Mouse (Mus musculus) frontal cortex, postnatal 36 days (tissue): Measurements from ENCODE around the gene Olfr994.
A peak's percentile ranks its signal among the peaks of the same experiment; 100 is the strongest.

Experiments used
- DNase-seq, 2 experiments: peaks; one replicate each; pipeline ENCODE4 v3.0.0; 2022; ENCODE audit warnings: low spot score in 2 of 2

Olfr994 gene

DNA sequence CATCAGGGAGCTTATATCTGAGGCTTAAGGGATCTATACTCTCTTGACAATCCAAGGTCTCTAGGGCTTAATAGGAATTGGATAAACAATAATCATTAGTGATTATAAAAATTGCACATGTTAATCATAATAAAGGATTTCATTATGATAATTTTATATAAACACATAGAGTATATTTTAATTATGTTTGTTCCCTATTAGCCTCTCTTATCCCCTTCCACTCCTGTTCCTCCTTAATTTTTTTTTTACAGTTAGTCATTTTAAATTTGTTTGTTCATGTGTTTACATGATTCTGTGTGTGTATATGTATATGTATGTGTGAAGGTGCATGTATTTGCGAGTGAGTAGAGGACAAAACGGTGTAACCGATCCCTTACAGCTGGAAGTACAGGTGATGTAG is at the start of gene Olfr994:
Gene Olfr994, minus strand, starts transcription at position 101 of the 400 bp plus-strand sequence.
- DNase-seq = no peak

DNA sequence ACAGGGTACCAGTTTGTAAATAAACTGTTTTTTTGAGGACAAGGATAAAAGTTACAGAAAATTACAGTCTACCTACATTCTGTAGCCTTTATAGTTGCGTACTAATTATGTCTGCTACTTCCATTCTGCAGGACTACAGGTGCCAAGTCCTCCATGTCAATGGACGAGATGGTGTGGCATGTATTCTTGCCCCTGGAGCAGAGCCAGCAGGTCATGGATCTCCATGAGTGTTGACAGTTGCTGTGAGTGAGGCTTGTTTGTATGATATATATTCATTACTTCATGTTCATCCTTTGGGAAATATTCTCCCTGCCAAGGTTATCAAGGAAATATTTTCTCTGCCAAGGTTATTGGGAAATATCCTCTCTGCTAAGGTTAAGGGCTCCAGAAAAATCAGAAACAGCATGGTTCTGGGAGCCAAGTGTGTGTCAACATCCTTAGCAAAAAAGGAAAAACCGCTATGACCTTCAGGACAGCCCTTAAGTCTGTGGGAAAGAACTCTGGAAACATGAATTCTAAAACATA is 30.6 kb upstream of the Olfr994 start:
- no peak for DNase-seq

DNA sequence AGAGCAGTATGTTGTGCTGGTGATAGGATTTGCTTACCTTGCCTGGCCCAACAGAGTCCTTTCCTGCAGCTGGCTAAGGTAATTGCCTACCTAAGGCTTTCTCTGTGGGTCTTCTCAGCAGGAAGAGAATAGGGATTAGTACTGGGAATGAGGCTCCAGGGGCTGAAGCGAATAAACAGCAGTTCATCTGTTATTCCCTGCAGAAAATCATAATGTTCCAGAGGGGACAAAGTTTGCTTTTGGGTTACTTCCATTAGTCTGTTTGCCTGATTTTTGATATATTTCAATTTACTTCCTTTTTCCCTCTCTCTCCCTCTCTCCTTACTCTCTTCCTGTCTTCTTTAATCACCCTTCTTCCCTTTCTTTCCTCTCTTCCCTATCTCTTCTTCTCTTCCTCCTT is 7.3 kb upstream of the Olfr994 start, which contains the start of gene Olfr995:
Gene Olfr995, minus strand, starts transcription at position 101 of the 400 bp plus-strand sequence.
- no peak for DNase-seq

DNA sequence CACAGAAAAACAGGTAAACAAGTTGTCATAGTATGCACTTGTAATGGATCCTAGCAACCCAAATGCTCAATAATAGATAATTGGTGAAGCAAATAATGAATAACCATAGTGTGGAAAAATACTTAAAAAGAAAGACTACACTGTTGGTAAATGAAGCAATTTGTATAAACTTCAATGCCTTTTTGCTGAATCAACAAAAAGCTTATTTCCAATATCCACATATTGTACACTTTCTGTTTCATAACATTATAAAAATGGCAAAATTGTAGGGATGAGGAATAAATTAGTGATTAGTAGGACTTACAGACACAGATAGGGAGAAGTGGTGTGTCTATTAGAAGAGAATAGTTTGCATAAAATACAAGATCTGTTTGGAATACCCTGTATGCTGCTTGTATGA is 6.3 kb upstream of the Olfr994 start:
- DNase-seq = no peak

DNA sequence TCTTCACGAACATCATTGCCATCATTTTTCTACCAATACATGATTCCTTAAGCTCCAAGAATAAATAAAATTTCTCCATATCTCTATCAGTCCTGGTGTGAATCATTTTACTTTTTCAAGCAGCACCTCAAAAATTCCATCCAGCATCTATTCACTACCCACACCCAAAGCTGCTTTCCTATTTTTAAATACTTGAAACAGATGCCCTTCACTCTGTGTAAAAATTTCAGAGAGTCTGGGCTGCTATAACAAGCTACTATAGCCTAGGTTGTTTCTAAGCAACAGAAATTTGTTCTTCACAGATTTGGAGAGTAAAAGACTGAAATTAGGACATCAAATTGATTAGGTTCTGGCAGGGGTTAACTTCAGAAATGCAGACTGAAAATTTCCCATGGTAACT is 10.4 kb downstream of the Olfr994 start:
- DNase-seq = peak in 1 of 2 experiments; percentile 37

DNA sequence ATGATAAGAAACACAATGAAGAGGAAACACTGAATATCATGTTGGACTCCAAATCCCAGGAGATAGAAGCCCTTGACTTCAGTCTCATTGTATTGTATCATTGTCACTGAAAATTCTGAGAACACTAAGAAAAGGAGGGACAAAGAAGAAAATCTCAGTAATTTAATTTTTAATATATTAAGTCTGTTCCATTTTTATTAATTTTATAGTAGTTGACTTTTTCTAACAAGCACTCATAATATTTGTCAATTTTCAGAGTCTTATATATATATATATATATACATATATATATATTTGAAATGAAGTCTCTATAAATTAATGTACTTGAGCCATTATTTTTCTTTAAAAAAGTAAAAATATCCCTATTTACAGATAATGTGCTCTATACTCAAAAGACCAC is 21.5 kb downstream of the Olfr994 start, which contains the start of gene Olfr993:
Gene Olfr993, minus strand, starts transcription at position 101 of the 400 bp plus-strand sequence.
- no peak for DNase-seq

DNA sequence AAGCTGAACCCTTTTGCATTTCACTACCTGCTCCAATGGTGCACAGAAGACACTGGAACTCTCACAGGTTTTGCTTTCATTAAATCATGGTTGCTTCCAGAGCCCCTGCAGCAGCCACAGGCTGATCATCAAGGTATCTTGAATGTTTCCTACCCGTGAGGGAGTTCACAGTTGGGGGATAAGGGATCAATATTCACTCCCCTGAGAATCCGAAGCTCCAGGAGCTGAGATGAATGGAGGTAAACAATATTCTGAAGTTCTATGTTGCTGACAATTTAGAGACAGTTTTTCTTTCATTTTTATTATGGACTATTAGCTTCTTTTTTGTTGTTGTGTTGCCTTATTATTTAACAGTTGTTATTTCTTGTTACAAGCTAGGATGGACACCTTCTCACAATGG is 26.9 kb downstream of the Olfr994 start, which contains the start of gene Olfr992:
Gene Olfr992, minus strand, starts transcription at position 101 of the 400 bp plus-strand sequence.
- DNase-seq = no peak
